Mouse (Mus musculus) common myeloid progenitor, adult 5-6 weeks (primary cell): ENCODE measurements around the gene Ywhab. TPM values are rescaled to one million over a fixed set of nuclear protein-coding genes. Genes with fewer than 3 reads are reported as not detected.
A peak's percentile ranks its signal among the peaks of the same experiment; 100 is the strongest.

ENCODE experiments used
- ATAC-seq: replicated peaks from 2 replicates; pipeline ENCODE4 v1.8.0; 2016; ENCODE audit warnings: low read depth, mild to moderate bottlenecking, moderate TSS enrichment, inconsistent platforms; ENCODE audit not compliant: poor library complexity, severe bottlenecking
- total RNA-seq: library from RNA; stranded (forward); fragments of 200-1000, 187-1606 nt; gene quantifications from 2 replicates; pipeline ENCODE4 v1.2.3, GENCODE M21; 2017

Ywhab gene
- total RNA-seq, 1 experiment from 2014 or later, result 109 TPM

GRCm38 (mm10) chr2:164007987-164008545 lies 13.3 kb downstream of the Ywhab start:
- ATAC-seq, result no peak

- ATAC-seq, result 0 out of 2 replicates have a peak, but pooled peaks have one; percentile 8
These were observed 14.5 kb downstream of the Ywhab start for GRCm38 (mm10) chr2:164009227-164009626.

GRCm38 (mm10) chr2:164010496-164010895 lies 15.7 kb downstream of the Ywhab start:
- ATAC-seq, result no peak

- ATAC-seq, result peak; percentile 35; the same call in 1 of the 2 replicates
These were observed 16.2 kb downstream of the Ywhab start for GRCm38 (mm10) chr2:164010944-164011343.

- no peak for ATAC-seq
These were observed 20.5 kb downstream of the Ywhab start for GRCm38 (mm10) chr2:164015304-164015703.

- peak; percentile 50; the same call in 1 of the 2 replicates for ATAC-seq
These were observed 24.1 kb downstream of the Ywhab start for GRCm38 (mm10) chr2:164018910-164019309.

GRCm38 (mm10) chr2:164019943-164020342 lies 25.2 kb downstream of the Ywhab start:
- no peak for ATAC-seq

GRCm38 (mm10) chr2:164022104-164022503 lies 27.3 kb downstream of the Ywhab start:
- no peak for ATAC-seq

- ATAC-seq, result no peak
These were observed 30.4 kb downstream of the Ywhab start, which contains the start of gene Pabpc1l for GRCm38 (mm10) chr2:164025150-164025549. Gene Pabpc1l (plus strand): TSS chr2:164025450.

GRCm38 (mm10) chr2:164031147-164031546 lies 36.4 kb downstream of the Ywhab start:
- ATAC-seq, result no peak

- ATAC-seq, result no peak
These were observed 38.2 kb downstream of the Ywhab start for GRCm38 (mm10) chr2:164032973-164033372.

- peak; percentile 81 for ATAC-seq
These were observed 41.8 kb downstream of the Ywhab start for GRCm38 (mm10) chr2:164036520-164037019.

GRCm38 (mm10) chr2:164038407-164039028 lies 43.8 kb downstream of the Ywhab start:
- no peak for ATAC-seq

- peak; percentile 40 for ATAC-seq
These were observed 46.2 kb downstream of the Ywhab start for GRCm38 (mm10) chr2:164040949-164041348.

- no peak for ATAC-seq
These were observed 46.8 kb downstream of the Ywhab start for GRCm38 (mm10) chr2:164041523-164041922.

GRCm38 (mm10) chr2:164047197-164047690 lies 52.5 kb downstream of the Ywhab start:
- peak; percentile 63 for ATAC-seq

GRCm38 (mm10) chr2:164053767-164054166 lies 59.0 kb downstream of the Ywhab start:
- no peak for ATAC-seq

GRCm38 (mm10) chr2:164054671-164055070 lies 59.9 kb downstream of the Ywhab start:
- ATAC-seq, result no peak

GRCm38 (mm10) chr2:164059634-164060235 lies 65.0 kb downstream of the Ywhab start:
- no peak for ATAC-seq
